Mouse (Mus musculus): ENCODE results near the gene Ngf. TPM values are rescaled to one million over a fixed set of nuclear protein-coding genes. Genes with fewer than 3 reads are reported as not detected.

Gene Ngf
- total RNA-seq, 1 experiment = 12.4 TPM

DNA sequence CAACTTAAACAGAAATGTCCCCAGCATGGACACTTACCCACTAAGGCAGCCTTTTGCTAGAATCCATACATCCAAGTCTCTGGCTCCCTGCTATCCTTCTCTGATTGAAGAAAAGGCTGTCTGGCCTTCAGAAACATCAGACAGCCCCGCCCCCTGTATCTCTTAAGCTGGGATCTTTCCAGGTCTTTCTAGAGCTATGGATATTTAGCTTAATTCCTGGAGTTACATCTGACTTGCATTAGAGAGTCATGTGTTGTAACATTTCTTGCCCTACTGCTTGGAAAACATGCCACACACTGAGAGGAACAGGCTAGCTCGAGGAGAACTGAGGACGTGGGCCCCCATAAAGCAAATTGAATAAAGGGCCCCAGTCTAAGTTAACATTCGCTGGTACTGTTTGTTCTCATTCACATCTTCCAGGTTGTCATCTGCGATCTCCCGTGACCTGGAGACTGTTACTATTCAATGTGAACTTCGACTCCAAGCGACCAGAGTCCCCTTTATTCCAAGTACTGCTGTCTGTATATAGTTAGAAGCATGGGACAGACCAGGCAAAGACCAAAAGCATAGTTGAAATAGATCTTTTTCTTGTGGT is 38.0 kb downstream of the Ngf start:
- in situ Hi-C loops (cut with MboI; ENCODE audit: low sequenced_read_pairs in 2 of 2, unreplicated experiment in 2 of 2) = no loop called here
- Histone ChIP-seq H3K27ac (ENCODE audit: insufficient read depth, low read depth, low read length, poor library complexity, severe bottlenecking) (no peak overlapping the region), H3K4me1 (ENCODE audit: control insufficient read depth in 2 of 2, insufficient read depth in 2 of 2, low read length in 2 of 2, poor library complexity in 1 of 2) (peaks cover 0 to 2% of the 10 kb centered on the region in 2 experiments; a peak in 1 of 4 replicates), H3K9ac (ENCODE audit: insufficient read depth, low read depth, low read length, poor library complexity, severe bottlenecking) (no peak overlapping the region), H3K36me3 (ENCODE audit: control insufficient read depth, insufficient read depth, low read length, poor library complexity, severe bottlenecking) (no peaks in the 10 kb centered on the region), H3K9me3 (ENCODE audit: control insufficient read depth, insufficient read depth, low read depth, low read length) (no peaks in the 10 kb centered on the region), H3K4me3 (ENCODE audit: insufficient read depth in 1 of 2, low read depth in 1 of 2, low read length in 2 of 2, poor library complexity in 1 of 2, severe bottlenecking in 1 of 2) (no peak overlapping the region)
- DNase-seq (ENCODE audit: low read depth, low spot score) = no peak
- TF ChIP-seq CHD2 (IDR thresholded peaks at IDR 0.05; ENCODE audit: low read depth, low read length) (no peak), MAFK (IDR thresholded peaks at IDR 0.05; ENCODE audit: insufficient read depth, low read depth, low read length) (no peak), ZC3H11A (IDR thresholded peaks at IDR 0.05; ENCODE audit: borderline replicate concordance, low read depth, low read length) (no peak), ZNF384 (IDR thresholded peaks at IDR 0.05; ENCODE audit: low read depth, low read length) (no peak), HCFC1 (IDR thresholded peaks at IDR 0.05; ENCODE audit: borderline replicate concordance, insufficient read depth, low read length) (no peak)

GRCm38 (mm10) chr3:102508455-102508854 is 38.7 kb downstream of the Ngf start:
- Histone ChIP-seq H3K4me3 (ENCODE audit: insufficient read depth in 1 of 2, low read depth in 1 of 2, low read length in 2 of 2, poor library complexity in 1 of 2, severe bottlenecking in 1 of 2) (no peak overlapping the region), H3K9ac (ENCODE audit: insufficient read depth, low read depth, low read length, poor library complexity, severe bottlenecking) (no peak overlapping the region), H3K36me3 (ENCODE audit: control insufficient read depth, insufficient read depth, low read length, poor library complexity, severe bottlenecking) (no peaks in the 10 kb centered on the region), H3K9me3 (ENCODE audit: control insufficient read depth, insufficient read depth, low read depth, low read length) (no peaks in the 10 kb centered on the region), H3K4me1 (ENCODE audit: control insufficient read depth in 2 of 2, insufficient read depth in 2 of 2, low read length in 2 of 2, poor library complexity in 1 of 2) (peaks cover 0 to 2% of the 10 kb centered on the region in 2 experiments; a peak in 1 of 4 replicates), H3K27ac (ENCODE audit: insufficient read depth, low read depth, low read length, poor library complexity, severe bottlenecking) (no peak overlapping the region)
- in situ Hi-C loops (cut with MboI; ENCODE audit: low sequenced_read_pairs in 2 of 2, unreplicated experiment in 2 of 2) = no loop called here
- no peak for DNase-seq (ENCODE audit: low read depth, low spot score)
- TF ChIP-seq MAFK (IDR thresholded peaks at IDR 0.05; ENCODE audit: insufficient read depth, low read depth, low read length) = no peak
- TF ChIP-seq ZNF384 (IDR thresholded peaks at IDR 0.05; ENCODE audit: low read depth, low read length) = no peak
- no peak for TF ChIP-seq CHD2 (IDR thresholded peaks at IDR 0.05; ENCODE audit: low read depth, low read length)
- TF ChIP-seq ZC3H11A (IDR thresholded peaks at IDR 0.05; ENCODE audit: borderline replicate concordance, low read depth, low read length) = no peak
- TF ChIP-seq HCFC1 (IDR thresholded peaks at IDR 0.05; ENCODE audit: borderline replicate concordance, insufficient read depth, low read length) = no peak

DNA sequence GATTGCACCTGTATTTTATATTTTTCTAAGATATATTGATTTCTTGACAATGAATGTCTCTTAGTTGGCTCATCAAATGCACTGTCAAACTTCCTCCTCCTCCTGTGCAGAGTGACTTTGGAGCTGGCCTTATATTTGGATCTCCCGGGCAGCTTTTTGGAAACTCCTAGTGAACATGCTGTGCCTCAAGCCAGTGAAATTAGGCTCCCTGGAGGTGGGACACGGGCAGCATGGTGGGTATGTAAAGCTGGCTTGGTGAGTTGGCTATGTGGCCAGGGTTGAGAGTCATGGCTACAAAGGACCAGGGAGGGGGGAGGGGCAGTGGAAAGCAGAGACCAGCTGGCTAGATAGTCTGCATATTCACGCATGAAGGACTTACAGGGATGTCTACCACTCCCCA is 39.9 kb downstream of the Ngf start:
- in situ Hi-C loops (cut with MboI; ENCODE audit: low sequenced_read_pairs in 2 of 2, unreplicated experiment in 2 of 2) = no loop called here
- Histone ChIP-seq H3K27ac (ENCODE audit: insufficient read depth, low read depth, low read length, poor library complexity, severe bottlenecking) (no peak overlapping the region), H3K9ac (ENCODE audit: insufficient read depth, low read depth, low read length, poor library complexity, severe bottlenecking) (no peak overlapping the region), H3K36me3 (ENCODE audit: control insufficient read depth, insufficient read depth, low read length, poor library complexity, severe bottlenecking) (no peaks in the 10 kb centered on the region), H3K4me1 (ENCODE audit: control insufficient read depth in 2 of 2, insufficient read depth in 2 of 2, low read length in 2 of 2, poor library complexity in 1 of 2) (peaks cover 0 to 2% of the 10 kb centered on the region in 2 experiments; a peak in 1 of 4 replicates), H3K9me3 (ENCODE audit: control insufficient read depth, insufficient read depth, low read depth, low read length) (no peaks in the 10 kb centered on the region), H3K4me3 (ENCODE audit: insufficient read depth in 1 of 2, low read depth in 1 of 2, low read length in 2 of 2, poor library complexity in 1 of 2, severe bottlenecking in 1 of 2) (no peak overlapping the region)
- DNase-seq (ENCODE audit: low read depth, low spot score) = no peak
- TF ChIP-seq MAFK (IDR thresholded peaks at IDR 0.05; ENCODE audit: insufficient read depth, low read depth, low read length) = no peak
- TF ChIP-seq HCFC1 (IDR thresholded peaks at IDR 0.05; ENCODE audit: borderline replicate concordance, insufficient read depth, low read length) = no peak
- TF ChIP-seq CHD2 (IDR thresholded peaks at IDR 0.05; ENCODE audit: low read depth, low read length) = no peak
- TF ChIP-seq ZC3H11A (IDR thresholded peaks at IDR 0.05; ENCODE audit: borderline replicate concordance, low read depth, low read length) = no peak
- TF ChIP-seq ZNF384 (IDR thresholded peaks at IDR 0.05; ENCODE audit: low read depth, low read length) = no peak

DNA sequence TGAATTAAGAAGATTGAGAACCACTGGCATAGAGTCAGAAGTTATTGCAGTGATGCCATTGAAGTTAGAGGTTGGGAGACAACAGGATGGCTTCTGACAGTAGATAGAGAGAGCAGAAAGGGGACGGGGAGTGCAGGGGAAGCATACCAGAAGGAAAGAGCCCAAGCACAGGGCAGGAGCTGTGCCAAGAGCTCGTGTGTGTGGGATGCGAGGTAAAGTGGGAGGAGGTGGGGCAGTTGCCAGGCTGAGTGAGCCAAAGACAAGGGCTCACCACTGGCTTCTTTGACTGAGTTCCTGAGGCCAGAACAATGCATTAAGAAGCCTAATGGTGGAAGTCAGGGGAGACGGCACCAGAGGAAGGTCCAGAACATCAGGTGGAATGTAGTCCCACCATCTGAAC is 47.2 kb downstream of the Ngf start:
- no peak overlapping the region for H3K4me3 ChIP-seq (ENCODE audit: insufficient read depth in 1 of 2, low read depth in 1 of 2, low read length in 2 of 2, poor library complexity in 1 of 2, severe bottlenecking in 1 of 2)
- no peaks in the 10 kb centered on the region for H3K9me3 ChIP-seq (ENCODE audit: control insufficient read depth, insufficient read depth, low read depth, low read length)
- H3K27ac ChIP-seq (ENCODE audit: insufficient read depth, low read depth, low read length, poor library complexity, severe bottlenecking) = no peak overlapping the region
- TF ChIP-seq MAFK (IDR thresholded peaks at IDR 0.05; ENCODE audit: insufficient read depth, low read depth, low read length) = no peak
- TF ChIP-seq ZC3H11A (IDR thresholded peaks at IDR 0.05; ENCODE audit: borderline replicate concordance, low read depth, low read length) = no peak
- TF ChIP-seq HCFC1 (IDR thresholded peaks at IDR 0.05; ENCODE audit: borderline replicate concordance, insufficient read depth, low read length) = no peak
- no peak for TF ChIP-seq CHD2 (IDR thresholded peaks at IDR 0.05; ENCODE audit: low read depth, low read length)
- no peak for TF ChIP-seq ZNF384 (IDR thresholded peaks at IDR 0.05; ENCODE audit: low read depth, low read length)
- no peak for DNase-seq (ENCODE audit: low read depth, low spot score)
- H3K9ac ChIP-seq (ENCODE audit: insufficient read depth, low read depth, low read length, poor library complexity, severe bottlenecking) = no peak overlapping the region
- in situ Hi-C loops (cut with MboI; ENCODE audit: low sequenced_read_pairs in 2 of 2, unreplicated experiment in 2 of 2) = no loop called here
- no peaks in the 10 kb centered on the region for H3K36me3 ChIP-seq (ENCODE audit: control insufficient read depth, insufficient read depth, low read length, poor library complexity, severe bottlenecking)
- H3K4me1 ChIP-seq (ENCODE audit: control insufficient read depth in 2 of 2, insufficient read depth in 2 of 2, low read length in 2 of 2, poor library complexity in 1 of 2) = no peaks in the 10 kb centered on the region

Data from ES-E14 (cell line).